Mouse (Mus musculus) regulatory T cell (primary cell): ENCODE data around the gene Atf7.
"Not testable (repeated sequence)": the region's sequence is repeated elsewhere in the genome, so short reads cannot be mapped to it uniquely, and the experiment has no call there.

Experiments
- in situ Hi-C: fragments of 300-600 bp; cut with MboI, MseI; formaldehyde crosslinking; loops from one replicate; pipeline ENCODE4 v1.15.1; 2025; ENCODE audit warnings: high pct_unique_total_duplicates

Atf7 gene

GRCm38 (mm10) chr15:102624970-102625686, at the start of gene Atf7, which contains the start of gene Gm28047:
Atf7 (minus strand) TSS chr15:102625464.
Gm28047 (minus strand) TSS chr15:102625067.
- in situ Hi-C loops: loop anchor here (5.0 kb wide), 1 partner anchor 42 kb away; no protein-coding TSS in a partner anchor

DNA sequence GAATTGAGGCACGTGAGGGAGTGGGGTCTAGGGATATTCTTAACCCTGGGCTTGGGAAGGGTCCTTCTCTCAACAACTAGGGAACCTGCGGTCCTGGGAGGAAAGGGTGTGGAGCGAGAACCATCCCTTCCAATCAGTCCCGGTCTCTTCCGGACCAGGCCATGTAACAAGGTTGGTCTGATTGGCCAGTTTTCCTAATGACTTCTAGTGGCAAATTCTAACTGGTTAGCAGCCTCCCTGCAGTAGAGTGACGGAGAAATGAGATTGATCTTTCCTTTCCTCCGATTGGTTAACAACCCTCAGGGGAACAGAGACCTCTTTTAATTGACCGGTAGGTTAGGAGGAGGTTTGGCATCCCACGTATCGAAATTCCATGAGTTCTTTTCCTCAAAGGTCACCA, 48.3 kb upstream of the Atf7 start:
- in situ Hi-C loops: no loop called here

DNA sequence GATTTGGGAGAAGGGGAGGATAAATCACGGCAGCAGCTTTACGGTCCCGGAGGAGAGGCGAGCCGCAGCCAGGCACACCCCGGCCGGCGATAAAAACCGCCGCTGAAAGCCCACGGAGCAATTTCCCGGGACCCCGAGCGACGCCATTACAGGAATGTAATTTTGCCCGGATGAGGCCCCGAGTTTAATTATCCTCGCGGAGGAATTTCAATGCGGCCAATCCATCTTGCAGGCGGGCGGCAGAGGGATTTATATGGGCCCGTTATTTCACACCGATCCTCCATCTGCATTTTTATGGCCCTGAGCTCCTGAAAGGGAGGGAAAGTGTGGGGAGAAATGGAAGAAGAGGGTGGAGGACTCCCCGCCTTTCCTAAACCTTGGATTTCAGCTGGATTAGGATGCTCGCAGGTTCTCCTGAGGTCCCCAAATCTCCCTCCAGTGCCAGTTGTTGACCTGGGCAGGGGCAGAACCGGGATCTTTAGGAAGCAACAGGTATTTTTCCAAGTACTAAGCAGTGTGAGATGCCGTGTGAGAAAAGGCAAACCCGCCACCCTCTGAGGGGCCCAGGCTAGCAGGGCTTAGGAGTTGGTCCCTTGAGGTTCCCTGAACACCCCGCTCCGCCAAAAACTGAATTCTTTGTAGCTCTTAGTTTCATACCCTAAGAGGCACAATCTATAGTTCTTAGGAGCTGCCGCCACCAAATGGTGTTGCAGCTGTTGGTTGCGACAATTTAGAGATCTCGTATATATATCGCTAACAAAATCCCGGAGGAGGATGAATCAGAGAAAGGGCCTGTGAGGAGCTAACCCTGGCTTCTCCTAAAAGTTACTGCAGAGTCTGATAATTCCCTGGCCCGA, 47.2 kb upstream of the Atf7 start, which contains the start of gene Atp5g2:
Gene Atp5g2 (minus strand): TSS at position 138 of the 857 bp plus-strand sequence.
- in situ Hi-C loops: no loop called here

DNA sequence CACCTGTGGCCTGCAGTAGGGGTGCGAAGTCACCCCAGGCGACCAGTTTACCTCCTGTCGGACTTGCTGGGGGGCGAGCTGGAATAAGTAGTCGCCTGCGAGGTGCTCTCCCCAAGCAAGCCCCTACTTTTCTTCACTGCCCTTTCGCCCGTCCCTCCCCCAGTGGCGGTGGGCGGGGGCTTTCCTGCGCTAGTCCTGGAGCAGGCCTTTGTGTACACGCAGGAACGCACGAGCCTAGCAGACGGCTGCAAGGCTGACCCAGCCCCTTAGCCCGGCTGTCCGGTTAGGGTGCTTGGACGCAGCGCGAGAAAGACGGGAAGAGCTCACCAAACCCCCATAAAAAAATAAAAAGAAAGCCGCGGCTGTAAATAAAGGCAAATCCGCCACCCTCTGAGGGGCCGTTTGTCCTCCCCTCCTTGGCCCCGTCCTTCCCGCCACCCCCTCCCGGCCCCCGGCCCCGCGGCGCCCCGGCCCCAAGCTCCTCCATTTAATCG, 46.5 kb upstream of the Atf7 start:
- in situ Hi-C loops: no loop called here

- in situ Hi-C loops: no loop called here
These were observed 45.7 kb upstream of the Atf7 start for GRCm38 (mm10) chr15:102670767-102671575.

DNA sequence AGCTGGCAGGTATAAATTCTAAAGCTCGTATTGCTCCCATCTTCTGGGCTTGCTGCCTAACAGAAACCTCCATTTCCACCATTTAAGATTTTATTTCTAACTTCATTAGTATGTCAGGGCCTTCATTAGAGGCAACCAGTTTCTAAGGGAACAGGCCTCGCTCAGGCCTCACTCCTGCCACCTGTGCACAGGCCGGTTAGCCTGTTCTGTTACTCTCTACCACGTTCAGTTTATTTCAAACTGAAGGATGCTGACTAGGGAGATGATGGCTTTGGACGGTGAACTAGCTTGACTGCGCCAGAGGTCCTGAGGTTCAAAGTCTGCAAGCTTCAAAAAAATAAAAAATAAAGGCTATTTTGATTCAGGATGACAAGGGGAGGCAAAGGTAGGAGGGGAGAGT, 45.0 kb upstream of the Atf7 start:
- in situ Hi-C loops: no loop called here

GRCm38 (mm10) chr15:102669571-102669970, 44.3 kb upstream of the Atf7 start:
- in situ Hi-C loops: loop anchor here (5.0 kb wide), 1 partner anchor 42 kb away; the partner anchor contains the start of genes Atf7 and Gm28047

- in situ Hi-C loops: loop anchor here (5.0 kb wide), 1 partner anchor 38 kb away; the partner anchor contains the start of genes Atf7 and Gm28047
These were observed 40.2 kb upstream of the Atf7 start for GRCm38 (mm10) chr15:102665494-102665893.

GRCm38 (mm10) chr15:102663825-102664224, 38.6 kb upstream of the Atf7 start:
- in situ Hi-C loops: no loop called here

DNA sequence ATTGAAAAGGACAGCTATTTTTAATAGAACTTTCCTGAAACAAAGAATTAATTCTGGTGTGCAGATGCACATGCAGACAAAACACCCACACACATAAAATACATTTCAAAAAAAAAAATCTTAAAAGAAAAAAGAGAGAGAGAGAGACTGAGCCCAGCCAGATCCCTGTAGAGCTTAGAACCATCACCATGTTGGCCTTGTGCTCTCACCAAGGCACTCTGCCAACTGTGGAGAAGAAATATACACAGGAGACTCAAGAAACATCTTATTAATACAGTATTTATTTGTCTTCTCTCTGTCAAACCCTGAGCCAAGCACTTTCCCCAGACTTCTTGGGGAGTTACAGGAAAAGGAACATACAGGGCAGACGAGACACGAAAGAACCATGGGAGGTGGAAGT, 37.3 kb upstream of the Atf7 start:
- in situ Hi-C loops: not testable (repeated sequence)

- in situ Hi-C loops: loop anchor here (10.0 kb wide), 1 partner anchor 1563 kb away; no protein-coding TSS in a partner anchor
These were observed 32.7 kb upstream of the Atf7 start for GRCm38 (mm10) chr15:102657926-102658381.

DNA sequence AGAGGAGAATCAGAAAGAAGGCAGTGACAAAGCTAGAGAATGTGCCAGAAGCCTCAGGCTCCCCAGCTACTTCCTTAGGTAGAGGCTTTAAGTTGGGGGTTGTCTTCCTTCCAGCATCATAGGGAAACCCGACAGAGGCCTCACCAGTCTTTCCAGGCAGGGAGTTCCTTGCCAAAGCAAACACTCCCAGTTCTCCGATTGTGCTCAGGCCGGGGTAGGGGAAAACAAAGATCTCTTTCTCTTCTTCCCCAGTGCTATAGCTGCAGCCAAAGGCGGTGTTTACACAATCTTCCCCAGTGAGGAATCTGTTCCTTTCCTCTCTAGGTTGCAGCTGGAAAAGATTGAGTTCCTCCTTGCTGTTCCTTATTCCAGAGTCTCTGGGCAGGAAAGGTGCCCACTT, 31.4 kb upstream of the Atf7 start:
- in situ Hi-C loops: loop anchor here (10.0 kb wide), 1 partner anchor 1562 kb away; no protein-coding TSS in a partner anchor

DNA sequence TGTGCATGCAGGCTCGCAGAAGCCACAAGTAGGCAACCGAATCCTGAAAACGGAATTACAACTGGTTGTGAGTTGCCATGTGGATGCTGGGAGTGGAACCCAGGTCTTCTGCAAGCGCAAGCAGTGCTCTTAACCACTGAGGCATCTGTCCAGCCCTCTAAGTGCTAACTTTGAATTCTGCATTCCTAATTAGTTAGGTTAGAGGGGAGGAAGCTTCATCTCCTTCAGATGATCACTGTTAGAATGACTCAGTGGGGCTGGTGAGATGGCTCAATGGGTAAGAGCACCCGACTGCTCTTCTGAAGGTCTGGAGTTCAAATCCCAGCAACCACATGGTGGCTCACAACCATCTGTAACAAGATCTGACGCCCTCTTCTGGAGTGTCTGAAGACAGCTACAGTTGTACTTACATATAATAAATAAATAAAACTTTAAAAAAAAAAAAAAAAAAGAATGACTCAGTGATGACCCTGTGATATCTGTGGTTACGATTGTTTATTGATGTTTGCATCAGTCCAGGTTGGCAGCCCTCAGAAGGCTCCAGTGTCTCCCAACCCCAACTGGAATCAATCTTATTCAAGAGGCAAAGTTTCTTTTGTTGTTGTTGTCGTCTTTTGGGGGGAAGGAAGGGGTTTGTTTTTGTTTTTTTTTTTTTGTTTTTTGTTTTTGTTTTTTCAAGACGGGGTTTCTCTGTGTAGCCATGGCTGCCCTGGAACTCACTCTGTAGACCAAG, 26.8 kb upstream of the Atf7 start:
- in situ Hi-C loops: loop anchor here (10.0 kb wide), 1 partner anchor 1557 kb away; no protein-coding TSS in a partner anchor

DNA sequence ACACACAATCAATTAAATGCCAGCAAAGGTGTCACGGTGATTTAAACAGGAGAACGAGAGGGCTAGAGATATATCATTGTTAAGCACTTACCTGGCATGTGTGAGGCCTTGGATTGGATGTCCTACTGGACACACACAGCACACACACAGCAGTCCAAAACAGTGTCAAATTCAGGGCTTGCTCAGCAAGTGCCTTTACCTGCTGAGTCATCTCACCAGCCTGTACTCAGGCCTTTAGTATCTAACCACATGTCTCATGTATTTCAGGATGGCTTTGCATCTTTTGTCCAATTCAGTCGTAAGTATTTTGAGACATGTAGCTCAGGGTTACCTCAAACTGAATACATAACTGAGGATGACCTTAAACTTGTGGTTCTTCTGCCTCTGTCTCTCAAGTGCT, 25.8 kb upstream of the Atf7 start:
- in situ Hi-C loops: loop anchor here (10.0 kb wide), 1 partner anchor 1556 kb away; no protein-coding TSS in a partner anchor

DNA sequence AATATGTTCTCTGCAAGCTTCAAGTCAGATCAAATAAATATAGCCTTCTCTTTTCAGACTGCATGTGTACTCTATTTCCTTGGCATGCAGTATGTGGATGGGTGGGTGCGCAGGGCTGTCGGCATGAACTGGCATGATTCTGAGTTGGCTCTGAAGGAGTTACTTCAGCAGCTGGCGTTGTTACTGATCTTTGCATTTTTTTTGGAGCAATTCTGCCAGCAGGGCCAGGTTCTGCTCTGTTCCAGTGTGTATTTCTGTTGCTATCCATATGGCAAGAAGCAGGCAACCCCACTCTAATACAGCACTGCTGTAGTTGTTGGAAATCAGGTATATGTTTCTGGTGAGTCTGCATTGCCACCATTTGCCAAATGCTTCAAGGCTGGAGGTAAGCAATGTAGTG, 10.6 kb upstream of the Atf7 start:
- in situ Hi-C loops: no loop called here

DNA sequence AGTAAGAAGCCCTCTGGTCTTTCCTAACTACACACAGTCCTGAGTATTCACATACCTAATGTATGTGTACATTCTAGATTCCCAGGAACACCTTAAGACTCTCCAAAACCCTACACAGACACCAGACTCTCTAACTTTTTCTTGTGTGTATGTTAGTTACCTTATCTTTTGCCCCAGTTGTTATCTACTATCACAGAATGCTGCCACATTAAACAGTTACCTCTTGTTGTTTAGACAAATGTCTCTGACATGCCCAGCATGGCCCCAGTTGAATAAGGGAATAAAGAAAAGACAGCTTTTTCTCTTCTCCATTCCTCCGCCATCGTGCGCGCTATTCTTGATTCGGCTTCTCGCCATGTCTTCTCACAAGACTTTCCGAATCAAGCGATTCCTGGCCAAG, 9.4 kb upstream of the Atf7 start:
- in situ Hi-C loops: no loop called here

GRCm38 (mm10) chr15:102625687-102626055, 407 bp upstream of the Atf7 start:
- in situ Hi-C loops: loop anchor here (5.0 kb wide), 1 partner anchor 42 kb away; no protein-coding TSS in a partner anchor

DNA sequence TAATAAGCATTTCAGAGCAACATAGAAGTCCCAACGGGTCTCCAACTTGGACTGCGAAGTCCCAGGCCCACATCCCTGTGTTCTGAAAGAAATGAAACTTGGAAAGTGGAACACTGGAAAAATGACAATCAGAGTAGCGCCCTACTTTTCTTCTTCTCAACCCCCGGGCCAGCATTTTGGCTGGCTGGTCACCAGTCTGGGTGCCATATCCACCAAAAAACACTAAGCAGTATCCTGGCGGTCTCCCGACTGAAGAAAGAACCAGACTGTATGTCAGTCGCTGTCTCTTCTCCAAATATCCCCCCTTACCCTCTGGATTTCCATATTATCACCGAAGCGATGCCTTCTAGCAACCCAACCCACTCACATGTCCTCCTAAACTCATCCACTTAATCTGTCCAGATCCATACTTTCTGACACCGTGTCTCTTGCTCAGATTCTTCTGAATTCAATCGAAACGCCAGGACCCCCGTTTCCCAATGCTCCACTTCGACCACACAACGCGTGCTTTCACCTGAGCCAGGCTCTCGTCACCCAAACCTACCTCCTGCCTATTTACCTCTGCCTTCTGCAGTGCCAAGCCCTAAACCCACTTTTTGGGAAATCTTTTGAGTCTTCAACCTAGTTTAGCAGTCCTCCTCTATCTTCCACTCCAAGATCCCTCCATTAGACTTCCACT, 834 bp downstream of the Atf7 start:
- in situ Hi-C loops: no loop called here

DNA sequence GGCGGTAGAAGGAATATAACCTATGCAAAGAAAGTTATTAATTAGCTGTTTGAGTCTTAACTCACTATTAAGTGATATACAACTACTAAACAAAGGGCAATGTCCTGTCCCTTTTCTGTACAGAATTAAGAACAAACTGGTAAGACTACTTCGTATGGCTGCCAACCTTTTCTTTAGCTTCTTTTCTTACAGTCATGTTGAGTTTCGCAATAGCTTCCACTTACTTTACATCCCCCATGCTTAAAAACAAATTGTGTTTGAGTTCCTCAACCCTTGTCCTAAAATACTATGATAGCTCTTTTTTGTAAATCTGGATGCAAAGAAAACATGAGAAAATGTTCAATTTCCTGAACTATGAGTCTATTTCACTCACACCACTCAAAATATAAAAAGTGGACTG, 2.1 kb downstream of the Atf7 start:
- in situ Hi-C loops: no loop called here

DNA sequence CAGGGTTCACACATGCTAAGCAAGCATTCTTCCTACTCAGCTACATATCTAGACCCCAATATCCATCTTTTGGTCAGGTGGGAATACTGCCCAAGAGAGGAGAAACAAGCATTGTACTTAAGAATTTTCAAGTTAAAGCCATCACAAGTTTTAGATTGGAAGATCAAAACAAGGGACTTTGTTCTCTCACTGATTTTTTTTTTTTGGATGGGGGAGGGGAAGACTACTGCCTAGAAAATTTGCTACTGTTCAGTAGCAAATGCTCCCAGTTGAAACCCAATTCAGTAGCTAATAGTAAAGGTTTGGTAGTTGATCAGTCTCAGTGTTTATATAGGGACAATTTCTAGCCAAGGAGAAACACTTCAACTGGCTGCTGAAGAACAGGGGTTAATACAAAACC, 2.7 kb downstream of the Atf7 start:
- in situ Hi-C loops: no loop called here
